Mouse (Mus musculus): ENCODE results near the gene Far2.

Far2 gene

GRCm38 (mm10) chr6:148218235-148219076 is 171.4 kb downstream of the Far2 start:
- DNase-seq (ENCODE audit: low spot score) = no peak

- no peak for DNase-seq (ENCODE audit: low spot score)
These were observed 175.6 kb downstream of the Far2 start for GRCm38 (mm10) chr6:148222686-148223085.

- DNase-seq (ENCODE audit: low spot score) = no peak
These were observed 180.5 kb downstream of the Far2 start for GRCm38 (mm10) chr6:148227542-148227941.

All from yolk sac, embryonic 10.5 days (tissue).